Mouse (Mus musculus) urinary bladder, postnatal 25 days (tissue): ENCODE measurements around the gene Hsp90ab1.
A peak's percentile ranks its signal among the peaks of the same experiment; 100 is the strongest.

Source experiments
- DNase-seq: peaks from one replicate; pipeline ENCODE4 v3.0.0; 2022; ENCODE audit warnings: low spot score

Hsp90ab1 gene

GRCm38 (mm10) chr17:45557998-45558862 is 14.8 kb downstream of the Hsp90ab1 start:
- no peak for DNase-seq

- DNase-seq, result no peak
These were observed 15.7 kb downstream of the Hsp90ab1 start for GRCm38 (mm10) chr17:45557246-45557824.

DNA sequence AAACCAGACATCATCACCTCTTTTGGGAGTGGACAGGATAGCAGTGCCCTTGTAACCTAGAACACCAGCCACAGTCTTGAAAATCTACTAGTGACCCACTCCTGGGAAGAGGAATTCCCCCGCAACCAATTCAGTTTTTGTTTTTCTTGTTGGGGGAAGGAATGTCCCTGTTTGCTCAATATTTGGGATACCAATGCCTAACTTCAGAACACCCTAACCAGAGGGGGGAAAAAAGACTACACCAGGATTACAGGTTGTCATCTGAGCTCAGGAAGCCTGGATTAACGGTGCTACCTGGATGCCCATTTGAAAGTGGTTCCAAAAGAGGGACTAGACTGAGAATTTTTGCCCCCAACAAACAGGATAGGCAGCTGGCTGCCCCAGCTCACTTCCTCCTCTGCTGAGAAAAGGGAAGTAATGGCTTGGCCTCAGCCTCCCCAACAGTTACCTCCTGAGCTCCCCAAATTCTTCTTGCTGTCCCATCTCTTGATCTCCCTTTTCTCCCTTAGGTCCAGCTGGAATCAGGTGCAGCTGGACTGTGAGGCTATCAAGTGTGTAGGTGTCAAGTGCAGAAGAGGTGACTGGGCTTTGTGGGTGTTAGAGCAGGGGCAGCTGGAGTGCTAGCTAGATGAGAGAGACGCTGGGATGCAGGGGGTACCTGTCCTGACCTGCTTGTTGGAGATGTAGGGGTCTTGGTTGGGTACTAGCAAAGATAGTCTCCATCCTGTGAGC is 16.4 kb downstream of the Hsp90ab1 start:
- no peak for DNase-seq

GRCm38 (mm10) chr17:45556107-45556489 is 17.0 kb downstream of the Hsp90ab1 start:
- DNase-seq, result no peak

GRCm38 (mm10) chr17:45555452-45556106 is 17.5 kb downstream of the Hsp90ab1 start, which contains the start of gene Nfkbie:
Gene Nfkbie (plus strand): TSS chr17:45555703.
- peak; percentile 97 for DNase-seq

- no peak for DNase-seq
These were observed 18.7 kb downstream of the Hsp90ab1 start for GRCm38 (mm10) chr17:45554420-45554819.

- no peak for DNase-seq
These were observed 20.0 kb downstream of the Hsp90ab1 start for GRCm38 (mm10) chr17:45553065-45553464.

GRCm38 (mm10) chr17:45551816-45552451 is 21.1 kb downstream of the Hsp90ab1 start:
- DNase-seq, result peak; percentile 64

DNA sequence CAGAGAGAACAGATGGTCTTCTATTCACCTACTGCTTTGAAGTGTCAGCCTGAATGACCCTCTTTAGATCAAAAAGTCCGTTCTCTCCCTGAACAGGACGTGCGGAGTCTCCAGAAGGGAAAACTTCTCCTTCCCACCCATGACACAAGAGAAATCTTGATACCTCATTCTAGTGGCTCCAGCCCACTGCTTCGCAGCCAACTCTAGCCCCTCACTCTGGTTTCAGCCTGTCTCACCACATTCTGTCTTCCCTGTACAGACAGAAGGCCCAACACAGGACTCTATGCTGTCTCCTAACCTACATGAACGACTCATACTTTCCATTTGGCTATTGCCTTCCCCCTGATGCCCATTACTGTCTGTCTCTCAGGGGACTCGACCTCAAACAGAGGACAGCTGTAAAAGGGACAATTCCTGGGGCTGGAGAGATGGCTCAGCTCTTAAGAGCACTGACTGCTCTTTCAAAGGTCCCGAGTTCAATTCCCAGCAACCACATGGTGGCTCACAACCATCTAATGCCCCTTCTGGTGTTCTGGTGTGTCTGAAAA is 21.7 kb downstream of the Hsp90ab1 start:
- no peak for DNase-seq

- DNase-seq, result no peak
These were observed 22.8 kb downstream of the Hsp90ab1 start for GRCm38 (mm10) chr17:45550253-45550652.

DNA sequence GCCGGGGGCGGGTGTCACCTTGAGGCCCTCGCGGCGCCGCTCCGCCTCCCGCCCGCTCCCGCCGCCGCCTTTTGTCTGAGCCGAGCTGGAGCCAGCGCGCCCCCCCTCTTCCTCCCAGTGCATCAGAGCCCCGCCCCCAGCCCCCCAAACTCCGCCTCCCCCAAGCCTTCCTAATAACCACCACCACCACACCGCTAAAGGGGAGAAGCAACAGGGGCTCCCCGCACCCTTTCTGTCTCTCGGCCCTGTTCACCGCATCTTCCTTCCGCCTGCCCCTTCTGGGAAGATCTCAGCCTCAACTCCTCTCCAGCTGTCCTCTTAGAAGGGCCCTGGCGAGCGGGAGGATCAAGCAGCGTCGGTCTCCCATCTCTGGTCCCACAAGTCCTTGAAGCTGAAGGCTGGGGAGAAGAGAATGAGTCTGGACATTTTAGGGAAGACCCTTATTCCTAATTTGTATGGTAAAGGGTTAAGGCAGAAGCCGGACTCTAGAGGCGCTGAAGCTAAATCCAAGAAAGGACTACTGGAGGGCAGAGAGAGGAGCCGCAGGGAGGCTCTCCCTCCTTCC is 23.4 kb downstream of the Hsp90ab1 start, which contains the start of gene Tmem151b:
Tmem151b (minus strand) TSS at position 61 of the 565 bp plus-strand sequence.
- no peak for DNase-seq

DNA sequence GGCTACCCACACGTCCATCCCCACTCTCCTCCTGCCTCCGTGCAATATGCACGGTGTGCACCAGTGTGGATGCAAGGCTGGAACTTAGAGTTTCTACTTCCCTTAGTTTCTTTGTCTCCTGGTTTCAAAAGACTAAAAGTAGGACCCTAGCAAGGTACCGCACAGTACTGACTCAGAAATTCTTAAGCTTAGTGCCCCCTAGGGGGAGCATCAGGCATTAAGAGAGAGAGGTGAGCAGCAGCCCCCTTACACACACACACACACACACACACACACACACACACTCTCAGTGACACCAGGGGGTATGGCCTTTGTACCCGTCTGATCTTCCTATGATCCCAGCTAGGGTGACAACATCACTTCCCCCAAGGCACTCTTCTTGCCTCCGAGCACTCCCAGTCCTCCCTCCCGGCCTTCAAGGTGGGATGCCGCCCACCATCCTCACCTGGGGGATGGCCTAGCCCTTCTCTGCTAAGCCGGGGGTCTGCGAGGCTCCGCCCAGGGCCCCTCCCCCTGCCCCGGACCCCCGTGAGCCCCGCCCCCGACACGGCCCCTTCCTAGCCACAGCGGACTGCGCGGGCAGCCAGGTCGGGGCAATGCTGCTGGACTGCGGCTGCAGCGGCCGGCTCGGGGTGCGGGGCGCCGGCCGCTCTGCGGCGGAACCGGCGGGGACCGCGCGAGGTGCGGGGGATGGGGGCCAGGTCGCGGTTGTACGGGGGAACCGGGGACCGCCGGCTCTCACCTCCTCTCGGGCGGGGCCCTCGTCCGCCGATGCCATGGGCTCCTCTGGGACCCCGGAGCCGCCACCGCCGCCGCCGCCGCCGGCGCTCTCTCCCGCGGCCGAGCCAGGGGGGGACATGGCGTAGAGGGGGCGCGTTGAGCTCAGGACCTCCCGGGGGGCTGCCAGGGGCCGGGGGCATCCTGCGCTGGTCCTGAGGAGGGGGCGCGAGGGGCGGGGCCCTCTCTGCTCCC is 24.2 kb downstream of the Hsp90ab1 start:
- no peak for DNase-seq

DNA sequence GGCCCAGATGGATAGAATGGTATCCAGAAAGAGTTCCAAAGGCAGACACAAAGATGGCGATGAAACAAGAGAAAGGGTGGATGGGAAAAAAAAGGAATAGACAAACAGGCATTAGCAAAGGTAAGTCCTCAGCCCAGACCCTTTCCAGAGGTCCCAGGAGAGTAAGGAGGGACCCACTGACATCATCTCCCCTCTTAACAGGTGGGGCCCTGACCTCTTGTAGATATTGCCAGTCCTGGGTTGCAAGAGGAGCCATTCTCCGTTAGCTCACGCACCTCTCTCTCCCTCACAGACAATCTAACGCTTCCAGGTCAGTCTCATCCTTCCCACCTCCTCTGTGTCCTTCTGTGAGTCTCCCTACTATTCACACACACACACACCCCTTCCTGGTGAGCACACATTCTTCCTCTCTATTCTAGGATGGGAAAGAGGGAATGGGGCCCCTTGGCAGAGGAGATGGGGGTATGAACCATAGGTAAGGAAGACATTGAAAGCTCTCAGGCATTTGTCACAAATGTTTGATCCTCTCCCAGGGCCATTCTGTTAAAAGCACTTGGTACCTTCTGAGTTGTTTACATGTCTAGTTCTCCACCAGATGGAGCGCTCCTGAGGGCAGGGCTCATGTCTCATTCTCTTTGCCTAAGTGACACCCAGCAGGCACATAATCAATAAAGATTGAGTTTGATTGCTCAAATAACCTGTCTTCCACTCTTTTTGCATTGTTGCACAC is 25.4 kb downstream of the Hsp90ab1 start:
- no peak for DNase-seq

- no peak for DNase-seq
These were observed 26.1 kb downstream of the Hsp90ab1 start for GRCm38 (mm10) chr17:45546941-45547340.

- no peak for DNase-seq
These were observed 27.7 kb downstream of the Hsp90ab1 start for GRCm38 (mm10) chr17:45545278-45545961.

GRCm38 (mm10) chr17:45544873-45545277 is 28.2 kb downstream of the Hsp90ab1 start:
- DNase-seq, result no peak

GRCm38 (mm10) chr17:45544001-45544872 is 28.8 kb downstream of the Hsp90ab1 start:
- no peak for DNase-seq
